Mouse (Mus musculus): ENCODE measurements around the gene Gm17606. TPM values are rescaled to one million over a fixed set of nuclear protein-coding genes. Genes with fewer than 3 reads are reported as not detected.

Gm17606 gene
- polyA plus RNA-seq, 2 experiments: not detected

DNA sequence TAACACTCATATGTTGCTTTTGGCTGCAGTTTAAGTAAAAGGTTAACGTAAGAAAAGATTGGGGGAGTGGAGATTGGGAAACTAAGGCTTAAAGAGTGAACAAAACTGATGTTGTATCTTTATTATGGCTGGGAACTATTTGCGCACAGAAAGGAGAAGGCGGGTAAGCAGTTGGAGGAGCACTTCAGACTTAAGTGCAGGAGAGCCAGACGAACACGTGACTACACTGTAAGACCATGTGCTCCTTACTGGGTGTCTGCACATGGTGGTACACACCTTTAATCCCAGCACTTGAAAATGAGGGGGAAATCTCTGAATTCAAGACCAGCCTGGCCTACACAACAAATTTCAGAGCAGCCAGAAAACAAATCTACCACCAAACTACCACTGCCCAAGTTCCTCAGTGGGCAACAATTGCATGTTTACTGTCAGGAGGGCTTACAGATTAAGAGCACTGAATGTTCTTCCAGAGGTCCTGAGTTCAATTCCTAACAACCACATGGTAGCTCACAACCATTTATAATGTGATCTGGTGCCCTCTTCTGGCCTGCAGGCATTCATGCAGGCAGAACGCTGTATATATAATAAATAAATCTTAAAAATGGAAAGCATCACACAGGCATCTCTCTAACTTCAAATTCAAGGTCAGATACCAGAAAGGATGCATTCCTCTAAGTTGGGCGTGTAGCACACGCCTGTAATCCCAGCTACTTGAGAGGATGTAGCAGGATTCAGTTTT is 6.3 kb downstream of the Gm17606 start:
- 87% methylated on average over 8 of the region's 8 CpGs for WGBS (ENCODE audit: insufficient replicate concordance)
- no peak for DNase-seq (ENCODE audit: low read depth in 3 of 3, low spot score in 3 of 3)
- Histone ChIP-seq H3K36me3 (replicated peaks; ENCODE audit: control insufficient read depth, insufficient read depth, low read depth) (peaks cover 90% of the 10 kb centered on the region), H3K4me3 (ENCODE audit: insufficient read depth in 1 of 2, low read depth in 2 of 2, low read length in 2 of 2) (no peak overlapping the region), H3K27me3 (ENCODE audit: control insufficient read depth, insufficient read depth, low read length) (no peaks in the 10 kb centered on the region), H3K4me2 (ENCODE audit: low read depth) (no peak overlapping the region), H3K9ac (replicated peaks) (no peak overlapping the region), H3K4me1 (replicated peaks; ENCODE audit: control insufficient read depth in 2 of 2, insufficient read depth in 2 of 2, low read length in 1 of 2) (0 out of 4 replicates have a peak, but pooled peaks cover 0 to 3% of the 10 kb centered on the region in 2 experiments), H3K9me3 (ENCODE audit: control insufficient read depth, low read length) (no peaks in the 10 kb centered on the region), H3K27ac (no peak overlapping the region)
- no peak for ATAC-seq (ENCODE audit: insufficient read depth)
- TF ChIP-seq EP300 (IDR thresholded peaks at IDR 0.05; ENCODE audit: low read depth) (no peak), CTCF (IDR thresholded peaks at IDR 0.05; ENCODE audit: low read depth) (peak; percentile 56)

DNA sequence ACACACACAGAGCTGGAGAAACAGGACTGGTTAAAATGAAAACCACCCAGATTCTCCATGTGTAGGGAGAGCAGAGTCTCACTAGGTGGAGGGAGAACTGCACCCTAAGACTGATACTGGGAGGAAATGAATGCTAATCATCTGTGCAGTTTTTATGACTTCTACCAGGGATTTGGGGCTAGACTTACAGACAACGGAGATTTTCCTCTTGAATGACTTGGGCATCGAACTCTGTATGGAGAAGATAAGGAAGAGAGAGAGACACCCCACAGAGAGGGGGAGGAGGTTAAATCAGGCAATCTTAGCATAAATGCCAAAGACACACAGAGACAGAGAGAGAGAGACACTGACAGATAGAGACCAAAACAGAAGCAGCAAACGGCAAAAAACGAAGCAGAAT is 7.1 kb downstream of the Gm17606 start:
- H3K4me2 ChIP-seq (ENCODE audit: low read depth): no peak overlapping the region
- peaks cover 8 to 11% of the 10 kb centered on the region in 2 experiments for H3K4me1 ChIP-seq (replicated peaks; ENCODE audit: control insufficient read depth in 2 of 2, insufficient read depth in 2 of 2, low read length in 1 of 2)
- 30% methylated on average over 4 of the region's 4 CpGs for WGBS (ENCODE audit: insufficient replicate concordance)
- ATAC-seq (ENCODE audit: insufficient read depth) (no peak), DNase-seq (ENCODE audit: low read depth in 3 of 3, low spot score in 3 of 3) (no peak)
- no peak overlapping the region for H3K27ac ChIP-seq
- H3K36me3 ChIP-seq (replicated peaks; ENCODE audit: control insufficient read depth, insufficient read depth, low read depth): peaks cover 82% of the 10 kb centered on the region
- H3K9ac ChIP-seq (replicated peaks): no peak overlapping the region
- H3K27me3 ChIP-seq (ENCODE audit: control insufficient read depth, insufficient read depth, low read length): no peaks in the 10 kb centered on the region
- TF ChIP-seq CTCF (IDR thresholded peaks at IDR 0.05; ENCODE audit: low read depth) (no peak), EP300 (IDR thresholded peaks at IDR 0.05; ENCODE audit: low read depth) (no peak)
- H3K4me3 ChIP-seq (ENCODE audit: insufficient read depth in 1 of 2, low read depth in 2 of 2, low read length in 2 of 2): no peak overlapping the region
- no peaks in the 10 kb centered on the region for H3K9me3 ChIP-seq (ENCODE audit: control insufficient read depth, low read length)

DNA sequence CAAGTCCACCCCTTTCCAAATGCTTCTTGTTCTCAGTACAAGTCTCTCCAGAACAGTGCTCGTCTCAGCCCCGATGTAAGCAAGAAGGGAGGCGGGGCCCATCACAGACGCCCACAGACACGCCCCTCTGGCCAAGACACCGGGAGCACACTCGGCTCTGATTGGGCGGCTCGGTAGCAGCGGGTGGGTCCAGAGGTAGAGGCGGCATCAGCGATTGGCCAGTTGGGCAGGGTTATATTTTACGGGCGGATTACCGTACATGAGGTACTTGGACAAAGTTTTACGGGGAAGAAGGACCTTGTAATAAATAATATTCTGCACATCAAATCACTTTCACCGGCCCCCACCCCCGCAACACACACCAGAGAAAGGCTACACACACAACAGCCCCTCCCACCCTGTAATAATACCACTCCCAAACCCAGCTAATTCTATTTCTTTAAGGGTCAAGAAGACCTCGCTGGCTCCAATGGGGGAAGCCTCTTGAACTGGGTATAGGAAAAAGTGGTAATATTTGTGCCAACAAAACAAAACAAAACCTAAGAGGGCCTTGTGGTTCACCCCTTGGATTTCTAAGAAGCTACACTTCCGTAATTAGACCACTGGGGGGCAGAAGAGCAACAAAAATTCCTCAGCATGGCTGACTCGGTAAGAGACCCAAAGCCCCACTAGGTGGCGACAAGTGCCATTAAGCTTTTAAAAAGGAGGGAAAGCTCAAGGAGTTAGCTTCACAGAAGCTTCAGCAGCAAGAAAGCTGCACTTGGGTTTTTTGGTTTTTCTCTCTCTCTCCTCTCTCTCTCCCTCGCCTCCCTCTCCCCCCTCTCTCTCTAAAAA is 10.1 kb downstream of the Gm17606 start:
- Histone ChIP-seq H3K4me3 (ENCODE audit: insufficient read depth in 1 of 2, low read depth in 2 of 2, low read length in 2 of 2) (no peak overlapping the region), H3K4me2 (ENCODE audit: low read depth) (no peak overlapping the region), H3K36me3 (replicated peaks; ENCODE audit: control insufficient read depth, insufficient read depth, low read depth) (peaks cover 60% of the 10 kb centered on the region), H3K9me3 (ENCODE audit: control insufficient read depth, low read length) (no peaks in the 10 kb centered on the region), H3K27ac (no peak overlapping the region), H3K4me1 (replicated peaks; ENCODE audit: control insufficient read depth in 2 of 2, insufficient read depth in 2 of 2, low read length in 1 of 2) (peaks cover 14 to 19% of the 10 kb centered on the region in 2 experiments), H3K9ac (replicated peaks) (no peak overlapping the region), H3K27me3 (ENCODE audit: control insufficient read depth, insufficient read depth, low read length) (no peaks in the 10 kb centered on the region)
- TF ChIP-seq CTCF (IDR thresholded peaks at IDR 0.05; ENCODE audit: low read depth) (peak; percentile 96), EP300 (IDR thresholded peaks at IDR 0.05; ENCODE audit: low read depth) (no peak)
- ATAC-seq (ENCODE audit: insufficient read depth): peak; percentile 58
- WGBS (ENCODE audit: insufficient replicate concordance): 50% methylated on average over 23 of the region's 23 CpGs
- DNase-seq (ENCODE audit: low read depth in 3 of 3, low spot score in 3 of 3): peak; percentile 85 to 89 (median 86)

DNA sequence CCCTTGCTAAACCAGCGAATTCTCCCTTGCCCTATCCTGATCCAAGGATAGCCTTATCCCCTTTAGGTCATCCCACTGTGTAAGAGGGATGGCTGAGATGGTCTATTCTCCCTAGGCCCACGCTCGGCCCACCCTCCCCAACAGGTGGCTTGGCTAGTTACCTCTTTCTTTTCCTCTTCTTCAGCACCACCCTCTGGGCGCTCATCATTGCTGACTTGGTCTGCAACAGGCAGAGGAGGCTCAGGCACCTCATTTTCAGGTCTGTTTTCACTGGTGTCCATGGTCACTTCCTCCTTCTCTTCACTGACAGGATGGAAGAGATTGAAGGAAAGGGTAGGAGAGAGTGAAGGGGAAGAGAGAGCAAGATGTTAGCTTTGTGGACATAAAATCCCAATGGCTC is 10.8 kb downstream of the Gm17606 start:
- Histone ChIP-seq H3K4me1 (replicated peaks; ENCODE audit: control insufficient read depth in 2 of 2, insufficient read depth in 2 of 2, low read length in 1 of 2) (peaks cover 14 to 19% of the 10 kb centered on the region in 2 experiments), H3K9ac (replicated peaks) (no peak overlapping the region), H3K27ac (no peak overlapping the region), H3K27me3 (ENCODE audit: control insufficient read depth, insufficient read depth, low read length) (no peaks in the 10 kb centered on the region), H3K9me3 (ENCODE audit: control insufficient read depth, low read length) (no peaks in the 10 kb centered on the region), H3K4me3 (ENCODE audit: insufficient read depth in 1 of 2, low read depth in 2 of 2, low read length in 2 of 2) (no peak overlapping the region), H3K4me2 (ENCODE audit: low read depth) (no peak overlapping the region), H3K36me3 (replicated peaks; ENCODE audit: control insufficient read depth, insufficient read depth, low read depth) (peaks cover 59% of the 10 kb centered on the region)
- DNase-seq (ENCODE audit: low read depth in 3 of 3, low spot score in 3 of 3) (no peak), ATAC-seq (ENCODE audit: insufficient read depth) (0 out of 2 replicates have a peak, but pooled peaks have one; percentile 2)
- TF ChIP-seq CTCF (IDR thresholded peaks at IDR 0.05; ENCODE audit: low read depth) (no peak), EP300 (IDR thresholded peaks at IDR 0.05; ENCODE audit: low read depth) (no peak)
- 68% methylated on average over 4 of the region's 4 CpGs for WGBS (ENCODE audit: insufficient replicate concordance)

DNA sequence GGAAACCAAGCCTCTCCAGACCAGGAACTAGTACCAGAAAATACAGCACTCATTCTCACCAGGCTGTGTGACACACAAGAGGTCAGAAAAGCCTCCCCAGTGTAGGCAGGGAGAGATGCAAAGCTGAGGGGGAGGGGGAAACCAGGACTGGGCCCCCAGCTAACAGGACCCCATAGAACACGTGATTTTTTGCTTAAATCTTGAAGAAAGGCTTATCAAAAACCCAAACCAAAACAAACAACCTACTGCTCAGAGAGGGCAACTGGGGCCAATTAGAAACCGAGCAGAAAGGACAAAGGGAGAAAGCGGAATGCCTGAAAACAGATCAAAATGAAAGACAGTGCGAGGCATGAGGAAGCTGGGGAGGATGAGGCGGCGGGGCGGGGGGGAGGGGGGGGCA is 12.0 kb downstream of the Gm17606 start:
- Histone ChIP-seq H3K27me3 (ENCODE audit: control insufficient read depth, insufficient read depth, low read length) (no peaks in the 10 kb centered on the region), H3K36me3 (replicated peaks; ENCODE audit: control insufficient read depth, insufficient read depth, low read depth) (peaks cover 57% of the 10 kb centered on the region), H3K9ac (replicated peaks) (peak overlapping the region; percentile 58), H3K4me1 (replicated peaks; ENCODE audit: control insufficient read depth in 2 of 2, insufficient read depth in 2 of 2, low read length in 1 of 2) (peaks cover 14 to 19% of the 10 kb centered on the region in 2 experiments), H3K4me3 (ENCODE audit: insufficient read depth in 1 of 2, low read depth in 2 of 2, low read length in 2 of 2) (peak overlapping the region; percentile 62 to 98), H3K4me2 (ENCODE audit: low read depth) (peak overlapping the region; percentile 91), H3K9me3 (ENCODE audit: control insufficient read depth, low read length) (no peaks in the 10 kb centered on the region), H3K27ac (peak overlapping the region; percentile 65)
- ATAC-seq (ENCODE audit: insufficient read depth): no peak
- no peak for DNase-seq (ENCODE audit: low read depth in 3 of 3, low spot score in 3 of 3)
- 5% methylated on average over 7 of the region's 7 CpGs for whole genome bisulfite sequencing (ENCODE audit: insufficient replicate concordance)
- TF ChIP-seq CTCF (IDR thresholded peaks at IDR 0.05; ENCODE audit: low read depth): no peak
- no peak for TF ChIP-seq EP300 (IDR thresholded peaks at IDR 0.05; ENCODE audit: low read depth)

All from liver, embryonic 14.5 days (tissue).